Mouse (Mus musculus): Measurements from ENCODE around the gene Invs. TPM values are rescaled to one million over a fixed set of nuclear protein-coding genes. Genes with fewer than 3 reads are reported as not detected.

Gene Invs
- polyA plus RNA-seq, 1 experiment from 2014 or later: 12.3 TPM

GRCm38 (mm10) chr4:48413473-48413872 is 133.9 kb downstream of the Invs start:
- Histone ChIP-seq H3K27ac (no peak overlapping the region), H3K4me3 (no peak overlapping the region), H3K9ac (no peak overlapping the region), H3K27me3 (no peaks in the 10 kb centered on the region), H3K9me3 (no peaks in the 10 kb centered on the region), H3K4me2 (replicated peaks) (no peak overlapping the region), H3K4me1 (no peaks in the 10 kb centered on the region), H3K36me3 (peaks cover under 1% of the 10 kb centered on the region; the same call in 1 of the 2 replicates)
- ATAC-seq (ENCODE audit: insufficient number of reproducible peaks, insufficient read depth, low FRiP score, low TSS enrichment): no peak
- WGBS: 84% methylated on average over 8 of the region's 8 CpGs

GRCm38 (mm10) chr4:48415838-48416335 is 136.3 kb downstream of the Invs start:
- no peak for ATAC-seq (ENCODE audit: insufficient number of reproducible peaks, insufficient read depth, low FRiP score, low TSS enrichment)
- Histone ChIP-seq H3K9me3 (no peaks in the 10 kb centered on the region), H3K27me3 (no peaks in the 10 kb centered on the region), H3K9ac (no peak overlapping the region), H3K4me1 (no peaks in the 10 kb centered on the region), H3K36me3 (peaks cover 14% of the 10 kb centered on the region; the same call in 1 of the 2 replicates), H3K4me2 (replicated peaks) (no peak overlapping the region), H3K27ac (no peak overlapping the region), H3K4me3 (no peak overlapping the region)
- WGBS: 79% methylated on average over 10 of the region's 10 CpGs

- H3K27ac ChIP-seq: no peak overlapping the region
- peaks cover 32% of the 10 kb centered on the region for H3K36me3 ChIP-seq
- no peak for ATAC-seq (ENCODE audit: insufficient number of reproducible peaks, insufficient read depth, low FRiP score, low TSS enrichment)
- 90% methylated on average over 8 of the region's 8 CpGs for WGBS
- H3K4me1 ChIP-seq: no peaks in the 10 kb centered on the region
- H3K9me3 ChIP-seq: no peaks in the 10 kb centered on the region
- no peak overlapping the region for H3K4me3 ChIP-seq
- H3K27me3 ChIP-seq: no peaks in the 10 kb centered on the region
- H3K4me2 ChIP-seq (replicated peaks): no peak overlapping the region
- H3K9ac ChIP-seq: no peak overlapping the region
Observed at GRCm38 (mm10) chr4:48418831-48419468, 139.4 kb downstream of the Invs start.

GRCm38 (mm10) chr4:48422633-48423032 is 143.1 kb downstream of the Invs start:
- Histone ChIP-seq H3K9ac (no peak overlapping the region), H3K27ac (no peak overlapping the region), H3K4me1 (no peaks in the 10 kb centered on the region), H3K27me3 (no peaks in the 10 kb centered on the region), H3K36me3 (peaks cover 33% of the 10 kb centered on the region), H3K4me2 (replicated peaks) (no peak overlapping the region), H3K4me3 (no peak overlapping the region), H3K9me3 (no peaks in the 10 kb centered on the region)
- 100% methylated on average over 1 of the region's 1 CpGs for WGBS
- ATAC-seq (ENCODE audit: insufficient number of reproducible peaks, insufficient read depth, low FRiP score, low TSS enrichment): no peak

DNA sequence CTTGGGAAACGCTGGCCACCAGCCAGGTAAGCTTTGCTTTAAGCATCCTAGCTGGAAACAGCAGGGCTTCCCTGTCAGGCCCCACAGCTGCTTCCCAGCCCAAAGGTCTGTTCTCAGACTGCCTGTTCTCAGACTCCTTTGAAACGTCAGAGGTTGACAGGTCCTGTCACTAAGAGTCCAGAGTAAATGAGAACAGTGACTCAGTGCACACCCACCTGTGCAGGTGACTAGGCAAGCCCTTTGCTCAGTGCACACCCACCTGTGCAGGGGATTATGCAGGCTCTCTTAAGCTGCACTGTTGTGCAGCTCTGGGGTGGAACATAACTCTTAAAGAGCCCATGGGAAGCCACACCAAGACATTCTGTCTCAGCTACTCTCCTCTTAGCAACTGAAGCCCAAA is 144.2 kb downstream of the Invs start:
- no peak overlapping the region for H3K27ac ChIP-seq

DNA sequence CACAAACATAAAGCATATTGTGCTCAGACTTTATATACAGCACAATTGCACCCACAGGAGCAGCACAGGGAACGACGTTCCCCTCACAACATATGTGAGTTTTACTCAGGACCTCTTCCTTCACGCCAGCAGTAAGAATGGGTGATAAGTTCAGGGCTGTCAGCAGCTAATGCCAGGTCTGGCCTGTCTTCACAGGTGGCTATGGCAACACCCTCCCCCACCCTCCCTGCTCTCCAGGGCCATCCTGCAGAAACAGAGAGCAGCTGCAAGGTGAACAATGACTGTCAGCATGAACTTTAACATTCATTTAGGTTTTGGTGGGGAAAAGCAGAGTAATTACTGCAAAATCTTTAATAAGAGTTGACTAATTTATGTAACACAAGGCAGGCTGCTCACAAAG is 147.9 kb downstream of the Invs start:
- no peak overlapping the region for H3K4me2 ChIP-seq (replicated peaks)

More for the DNA sequence above, 144.2 kb downstream of the Invs start:
- Histone ChIP-seq H3K4me3 (no peak overlapping the region), H3K4me1 (no peaks in the 10 kb centered on the region), H3K4me2 (replicated peaks) (no peak overlapping the region), H3K9me3 (no peaks in the 10 kb centered on the region), H3K27me3 (no peaks in the 10 kb centered on the region), H3K36me3 (peaks cover 30% of the 10 kb centered on the region), H3K9ac (no peak overlapping the region)
- no peak for ATAC-seq (ENCODE audit: insufficient number of reproducible peaks, insufficient read depth, low FRiP score, low TSS enrichment)
- WGBS: 50% methylated on average over 2 of the region's 2 CpGs

DNA sequence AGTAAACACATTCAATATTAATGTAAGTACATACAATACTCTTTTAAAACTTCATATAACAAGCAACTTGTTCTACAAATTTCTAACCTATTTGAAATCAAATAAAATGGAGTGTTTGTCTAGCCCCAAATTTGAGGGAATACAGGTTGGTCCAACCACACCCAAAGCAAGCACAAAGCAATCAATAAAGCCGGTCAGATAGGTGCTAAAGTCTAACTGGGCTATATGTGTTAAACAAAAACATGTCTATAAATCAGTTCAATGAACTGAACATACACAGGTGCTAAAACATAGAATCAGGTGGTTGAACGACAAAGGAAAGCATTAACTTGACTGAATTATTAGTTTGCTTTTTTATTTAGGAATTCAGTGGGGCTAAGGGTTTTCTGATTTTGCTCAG is 148.5 kb downstream of the Invs start:
- no peaks in the 10 kb centered on the region for H3K9me3 ChIP-seq
- no peak overlapping the region for H3K4me3 ChIP-seq
- H3K27me3 ChIP-seq: no peaks in the 10 kb centered on the region
- no peak overlapping the region for H3K27ac ChIP-seq
- no peak overlapping the region for H3K9ac ChIP-seq
- peaks cover 38% of the 10 kb centered on the region for H3K36me3 ChIP-seq
- 91% methylated on average over 2 of the region's 2 CpGs for whole genome bisulfite sequencing
- no peak for ATAC-seq (ENCODE audit: insufficient number of reproducible peaks, insufficient read depth, low FRiP score, low TSS enrichment)
- no peak overlapping the region for H3K4me2 ChIP-seq (replicated peaks)
- no peaks in the 10 kb centered on the region for H3K4me1 ChIP-seq

More for the DNA sequence above, 147.9 kb downstream of the Invs start:
- 82% methylated on average over 3 of the region's 3 CpGs for WGBS
- no peak overlapping the region for H3K27ac ChIP-seq
- H3K4me1 ChIP-seq: no peaks in the 10 kb centered on the region
- H3K9ac ChIP-seq: no peak overlapping the region
- no peak overlapping the region for H3K4me3 ChIP-seq
- ATAC-seq (ENCODE audit: insufficient number of reproducible peaks, insufficient read depth, low FRiP score, low TSS enrichment): no peak
- H3K36me3 ChIP-seq: peaks cover 32% of the 10 kb centered on the region
- H3K27me3 ChIP-seq: no peaks in the 10 kb centered on the region
- H3K9me3 ChIP-seq: no peaks in the 10 kb centered on the region

DNA sequence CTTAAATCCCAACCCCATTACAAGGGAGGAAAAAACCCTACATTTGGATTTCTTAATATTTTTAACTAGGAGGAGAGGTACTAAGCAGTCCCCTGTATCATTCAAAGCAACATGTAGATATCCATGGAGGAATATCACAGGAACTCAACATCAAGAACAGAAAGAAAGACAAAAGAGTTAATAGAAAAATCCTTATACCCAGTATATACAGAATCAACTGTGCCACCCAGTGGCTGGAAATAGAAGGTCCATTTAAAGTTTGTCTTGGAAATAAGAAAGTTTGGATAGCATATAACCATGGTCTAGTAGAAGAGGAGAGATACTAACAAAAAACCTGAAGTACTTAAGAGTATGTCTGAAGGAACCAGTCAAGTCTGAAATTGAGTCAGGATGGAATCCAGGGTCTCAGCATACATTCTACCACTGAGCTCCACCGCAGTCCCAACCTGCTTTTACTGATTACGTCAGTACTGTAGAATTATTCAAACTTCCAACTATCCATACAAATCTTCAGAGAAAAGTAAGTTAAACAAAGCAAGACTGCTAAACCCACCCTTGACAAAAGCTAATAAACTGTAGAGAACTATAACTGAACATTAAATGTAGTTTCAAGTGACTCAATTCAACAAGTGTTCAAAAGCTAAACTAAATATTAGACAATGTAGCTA is 174.7 kb downstream of the Invs start:
- peaks cover 54% of the 10 kb centered on the region for H3K36me3 ChIP-seq
- H3K4me1 ChIP-seq: no peaks in the 10 kb centered on the region
- no peak overlapping the region for H3K27ac ChIP-seq
- H3K9me3 ChIP-seq: no peaks in the 10 kb centered on the region
- H3K27me3 ChIP-seq: no peaks in the 10 kb centered on the region
- 95% methylated on average over 2 of the region's 2 CpGs for WGBS
- no peak overlapping the region for H3K4me2 ChIP-seq (replicated peaks)
- ATAC-seq (ENCODE audit: insufficient number of reproducible peaks, insufficient read depth, low FRiP score, low TSS enrichment): no peak
- no peak overlapping the region for H3K4me3 ChIP-seq
- no peak overlapping the region for H3K9ac ChIP-seq

DNA sequence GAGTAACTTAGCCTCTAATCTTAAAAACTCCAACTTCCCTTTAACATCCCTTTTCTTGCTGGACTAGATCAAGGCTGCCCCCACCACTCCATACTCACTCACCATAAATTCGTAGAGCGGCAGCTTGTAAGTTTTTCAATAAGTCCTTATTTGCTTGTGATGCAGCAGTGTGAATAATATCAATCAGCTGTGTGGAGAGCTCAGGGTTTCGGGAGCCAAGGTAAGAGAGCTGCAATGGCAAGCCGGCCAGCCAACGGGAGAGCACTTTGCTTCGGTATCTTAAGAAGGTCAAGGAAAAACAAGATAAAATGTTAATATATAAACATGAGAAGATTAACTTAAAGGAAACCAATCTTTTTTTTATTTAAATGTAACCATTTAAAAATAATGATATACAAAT is 178.9 kb downstream of the Invs start:
- no peak for ATAC-seq (ENCODE audit: insufficient number of reproducible peaks, insufficient read depth, low FRiP score, low TSS enrichment)
- Histone ChIP-seq H3K9ac (no peak overlapping the region), H3K4me3 (no peak overlapping the region), H3K27me3 (no peaks in the 10 kb centered on the region), H3K4me1 (no peaks in the 10 kb centered on the region), H3K4me2 (replicated peaks) (no peak overlapping the region), H3K36me3 (peaks cover 49% of the 10 kb centered on the region), H3K9me3 (no peaks in the 10 kb centered on the region), H3K27ac (no peak overlapping the region)
- WGBS: 95% methylated on average over 6 of the region's 6 CpGs

DNA sequence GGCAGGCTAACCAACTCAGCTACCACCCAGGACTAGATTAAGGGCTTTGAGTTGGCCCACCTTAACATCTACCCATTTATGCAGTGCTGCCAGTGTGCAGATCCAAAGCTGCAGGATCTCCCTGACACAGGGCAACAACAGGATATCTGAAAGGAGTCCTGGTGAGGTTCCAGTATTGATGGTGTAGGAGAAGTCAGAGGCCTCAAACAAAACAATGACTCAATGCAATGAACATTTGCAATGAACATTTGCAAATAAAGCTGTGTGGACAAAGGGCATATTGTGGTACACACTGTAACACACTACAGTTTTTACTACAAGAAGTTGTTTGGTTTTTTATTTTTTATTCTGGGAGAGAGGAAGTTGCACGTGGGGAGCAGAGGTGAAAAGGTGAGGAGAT is 181.5 kb downstream of the Invs start:
- H3K27ac ChIP-seq: no peak overlapping the region
- 86% methylated on average over 1 of the region's 1 CpGs for WGBS
- no peaks in the 10 kb centered on the region for H3K4me1 ChIP-seq
- H3K36me3 ChIP-seq: peaks cover 47% of the 10 kb centered on the region
- H3K27me3 ChIP-seq: no peaks in the 10 kb centered on the region
- no peaks in the 10 kb centered on the region for H3K9me3 ChIP-seq
- H3K4me2 ChIP-seq (replicated peaks): no peak overlapping the region
- H3K9ac ChIP-seq: no peak overlapping the region
- H3K4me3 ChIP-seq: no peak overlapping the region
- no peak for ATAC-seq (ENCODE audit: insufficient number of reproducible peaks, insufficient read depth, low FRiP score, low TSS enrichment)

- Histone ChIP-seq H3K9ac (no peak overlapping the region), H3K4me3 (no peak overlapping the region)
Observed at GRCm38 (mm10) chr4:48470977-48471376, 191.4 kb downstream of the Invs start.

More at GRCm38 (mm10) chr4:48470977-48471376, 191.4 kb downstream of the Invs start:
- no peak for ATAC-seq (ENCODE audit: insufficient number of reproducible peaks, insufficient read depth, low FRiP score, low TSS enrichment)
- Histone ChIP-seq H3K27me3 (no peaks in the 10 kb centered on the region), H3K36me3 (peaks cover 16% of the 10 kb centered on the region), H3K27ac (no peak overlapping the region), H3K9me3 (no peaks in the 10 kb centered on the region), H3K4me1 (peaks cover 15% of the 10 kb centered on the region), H3K4me2 (replicated peaks) (peak overlapping the region; percentile 55)
- 36% methylated on average over 1 of the region's 1 CpGs for WGBS

Measured in embryonic facial prominence, embryonic 12.5 days (tissue).